Mouse (Mus musculus): Measurements from ENCODE around the gene Rcc1l. TPM values are rescaled to one million over a fixed set of nuclear protein-coding genes. Genes with fewer than 3 reads are reported as not detected.
A peak's percentile ranks its signal among the peaks of the same experiment; 100 is the strongest.

The Rcc1l gene
- polyA plus RNA-seq, 1 experiment: 16.9 TPM

DNA sequence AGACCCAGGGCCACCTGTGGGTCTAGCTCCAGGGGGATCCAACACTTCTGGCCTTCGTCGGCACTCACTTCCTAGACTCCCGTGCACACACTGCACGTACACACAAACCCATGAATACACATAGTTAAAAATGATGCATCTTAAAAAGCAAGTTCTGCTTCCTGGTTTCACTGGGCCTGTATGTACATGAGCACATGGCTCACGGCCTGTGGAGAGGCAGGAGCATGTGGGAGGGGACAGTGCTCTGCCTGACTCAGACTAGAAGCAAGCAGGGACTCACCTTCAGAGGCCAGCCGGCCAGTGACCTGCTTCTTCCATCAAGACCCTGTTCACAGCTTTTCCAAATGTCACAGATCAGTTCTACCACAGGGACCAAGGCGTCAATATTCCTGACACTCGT is 17.1 kb upstream of the Rcc1l start:
- Histone ChIP-seq H3K27me3 (ENCODE audit: control insufficient read depth, insufficient read depth, insufficient read length) (no peaks in the 10 kb centered on the region), H3K79me2 (ENCODE audit: control insufficient read depth, insufficient read depth) (no peaks in the 10 kb centered on the region), H3ac (ENCODE audit: control insufficient read depth, insufficient read length) (no peak overlapping the region), H3K36me3 (ENCODE audit: control insufficient read depth, insufficient read depth) (no peaks in the 10 kb centered on the region), H3K4me3 (no peak overlapping the region), H3K4me2 (ENCODE audit: low read depth) (no peak overlapping the region)
- no peak for TF ChIP-seq USF1 (IDR thresholded peaks at IDR 0.05; ENCODE audit: low read depth)
- no peak for TF ChIP-seq MYOD1 (IDR thresholded peaks at IDR 0.05; ENCODE audit: control insufficient read depth in 1 of 3, insufficient read length in 2 of 3, low read depth in 2 of 3)
- TF ChIP-seq POLR2A (IDR thresholded peaks at IDR 0.05; ENCODE audit: insufficient read length, low read depth): no peak
- no peak for TF ChIP-seq POLR2AphosphoS2 (IDR thresholded peaks at IDR 0.05; ENCODE audit: insufficient read length, low read depth)
- TF ChIP-seq SRF (IDR thresholded peaks at IDR 0.05; ENCODE audit: control insufficient read depth, insufficient read length, low read depth): no peak
- TF ChIP-seq MYOG (IDR thresholded peaks at IDR 0.05; ENCODE audit: control insufficient read depth in 1 of 3, insufficient read depth in 1 of 3, insufficient read length in 2 of 3, low read depth in 2 of 3): no peak
- TF ChIP-seq TCF3 (IDR thresholded peaks at IDR 0.05; ENCODE audit: insufficient read length, low read depth): no peak

DNA sequence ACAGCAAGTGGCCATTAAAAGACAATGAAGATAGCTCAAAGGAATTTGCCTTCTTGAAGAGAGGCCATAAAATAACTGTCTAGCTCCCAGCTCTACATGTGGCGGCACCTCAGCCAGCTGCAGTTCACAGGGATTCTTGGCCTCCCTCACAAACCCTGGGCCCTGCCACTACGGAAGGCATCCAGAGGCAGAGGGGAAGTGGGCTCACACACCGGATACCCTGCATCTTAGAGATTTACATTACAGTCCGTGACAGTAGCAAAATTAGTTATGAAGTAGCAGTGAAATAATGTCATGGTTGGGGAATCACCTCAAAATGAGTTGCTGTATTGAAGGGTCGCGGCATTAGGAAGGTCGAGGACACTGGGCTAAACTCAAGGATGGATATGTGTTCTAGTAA is 12.0 kb upstream of the Rcc1l start:
- Histone ChIP-seq H3K36me3 (ENCODE audit: control insufficient read depth, insufficient read depth) (no peaks in the 10 kb centered on the region), H3K4me2 (ENCODE audit: low read depth) (no peak overlapping the region), H3K4me3 (no peak overlapping the region), H3ac (ENCODE audit: control insufficient read depth, insufficient read length) (no peak overlapping the region), H3K27me3 (ENCODE audit: control insufficient read depth, insufficient read depth, insufficient read length) (no peaks in the 10 kb centered on the region), H3K79me2 (ENCODE audit: control insufficient read depth, insufficient read depth) (peaks cover under 1% of the 10 kb centered on the region)
- TF ChIP-seq MAX (IDR thresholded peaks at IDR 0.05; ENCODE audit: low read depth): no peak
- TF ChIP-seq MYOD1 (IDR thresholded peaks at IDR 0.05; ENCODE audit: control insufficient read depth in 1 of 3, insufficient read length in 2 of 3, low read depth in 2 of 3): peak in 1 of 3 experiments; percentile 4

DNA sequence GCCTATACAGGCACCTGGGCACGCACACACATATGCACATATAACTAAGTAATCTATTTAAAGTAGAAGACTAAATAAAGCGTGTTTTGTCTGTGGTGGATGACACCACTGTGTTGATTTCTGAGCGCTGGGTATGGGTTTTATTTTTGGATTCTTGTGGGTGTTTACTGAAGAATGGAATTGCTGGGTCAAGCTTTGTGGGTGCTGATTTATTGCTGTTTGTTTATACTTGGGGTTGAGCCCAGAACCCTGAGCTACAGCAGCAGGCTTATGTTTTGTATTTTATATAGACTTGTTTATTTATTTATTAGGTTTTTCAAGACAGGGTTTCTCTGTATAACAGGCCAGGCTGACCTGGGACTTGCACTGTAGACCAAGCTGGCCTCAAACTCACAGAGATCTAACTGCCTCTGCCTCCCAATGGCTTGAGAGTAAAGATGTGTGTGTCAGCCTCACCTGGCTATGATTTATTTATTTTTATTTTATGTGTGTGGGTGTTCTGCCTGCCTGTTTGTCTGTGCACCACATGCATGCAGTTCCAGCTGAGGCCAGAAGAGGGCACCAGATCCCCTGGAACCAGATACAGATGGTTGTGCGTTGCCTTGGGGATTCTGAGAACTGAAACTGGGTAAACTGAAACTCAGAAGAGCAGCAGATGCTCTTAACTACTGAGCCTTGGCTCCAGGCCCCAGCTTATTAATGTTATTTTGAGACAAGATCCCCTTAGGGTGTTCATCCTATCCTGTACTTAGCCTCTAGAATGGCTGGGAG is 10.6 kb upstream of the Rcc1l start:
- no peak for TF ChIP-seq CEBPB (IDR thresholded peaks at IDR 0.05; ENCODE audit: insufficient read depth, poor library complexity, severe bottlenecking)
- TF ChIP-seq MYOG (IDR thresholded peaks at IDR 0.05; ENCODE audit: control insufficient read depth in 1 of 3, insufficient read depth in 1 of 3, insufficient read length in 2 of 3, low read depth in 2 of 3): peak in 1 of 3 experiments; percentile 3
- TF ChIP-seq USF1 (IDR thresholded peaks at IDR 0.05; ENCODE audit: low read depth): no peak
- no peak for TF ChIP-seq MYOD1 (IDR thresholded peaks at IDR 0.05; ENCODE audit: control insufficient read depth in 1 of 3, insufficient read length in 2 of 3, low read depth in 2 of 3)
- TF ChIP-seq POLR2AphosphoS2 (IDR thresholded peaks at IDR 0.05; ENCODE audit: insufficient read length, low read depth): no peak
- no peak for TF ChIP-seq TCF12 (IDR thresholded peaks at IDR 0.05; ENCODE audit: insufficient read depth, poor library complexity, severe bottlenecking)
- no peak for TF ChIP-seq E2F4 (IDR thresholded peaks at IDR 0.05; ENCODE audit: insufficient read depth)
- no peak for TF ChIP-seq REST (IDR thresholded peaks at IDR 0.05; ENCODE audit: insufficient read depth, insufficient read length)
- H3K4me2 ChIP-seq (ENCODE audit: low read depth): peak overlapping the region; percentile 12
- no peak overlapping the region for H3ac ChIP-seq (ENCODE audit: control insufficient read depth, insufficient read length)
- no peaks in the 10 kb centered on the region for H3K36me3 ChIP-seq (ENCODE audit: control insufficient read depth, insufficient read depth)
- peaks cover 4% of the 10 kb centered on the region for H3K79me2 ChIP-seq (ENCODE audit: control insufficient read depth, insufficient read depth)
- no peak overlapping the region for H3K4me3 ChIP-seq
- no peaks in the 10 kb centered on the region for H3K27me3 ChIP-seq (ENCODE audit: control insufficient read depth, insufficient read depth, insufficient read length)

DNA sequence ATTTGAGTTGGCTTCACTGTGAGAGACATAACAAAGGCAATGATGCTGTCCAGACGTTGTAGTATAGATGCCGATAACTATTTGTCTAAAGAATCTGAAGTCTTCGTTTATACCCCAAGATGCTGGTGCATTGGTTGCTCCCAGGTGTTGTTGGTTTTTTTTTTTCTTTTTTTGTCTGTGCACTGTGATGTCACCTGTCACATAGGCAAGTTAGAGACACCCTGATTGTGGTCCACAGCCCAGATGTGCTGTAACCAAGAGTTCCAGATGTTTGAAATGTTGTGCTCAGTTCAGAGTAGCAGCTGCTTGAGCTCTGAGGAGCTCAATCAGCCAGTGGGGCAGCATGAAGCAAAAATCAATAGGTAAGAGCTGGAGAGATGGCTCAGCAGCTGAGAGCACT is 9.5 kb upstream of the Rcc1l start:
- no peak overlapping the region for H3K4me2 ChIP-seq (ENCODE audit: low read depth)
- H3ac ChIP-seq (ENCODE audit: control insufficient read depth, insufficient read length): no peak overlapping the region
- no peaks in the 10 kb centered on the region for H3K36me3 ChIP-seq (ENCODE audit: control insufficient read depth, insufficient read depth)
- peaks cover 4% of the 10 kb centered on the region for H3K79me2 ChIP-seq (ENCODE audit: control insufficient read depth, insufficient read depth)
- H3K4me3 ChIP-seq: no peak overlapping the region
- TF ChIP-seq POLR2A (IDR thresholded peaks at IDR 0.05; ENCODE audit: insufficient read length, low read depth) (no peak), MAX (IDR thresholded peaks at IDR 0.05; ENCODE audit: low read depth) (no peak), SRF (IDR thresholded peaks at IDR 0.05; ENCODE audit: control insufficient read depth, insufficient read length, low read depth) (no peak), MYOG (IDR thresholded peaks at IDR 0.05; ENCODE audit: control insufficient read depth in 1 of 3, insufficient read depth in 1 of 3, insufficient read length in 2 of 3, low read depth in 2 of 3) (no peak), TCF3 (IDR thresholded peaks at IDR 0.05; ENCODE audit: insufficient read length, low read depth) (no peak)
- H3K27me3 ChIP-seq (ENCODE audit: control insufficient read depth, insufficient read depth, insufficient read length): no peaks in the 10 kb centered on the region

DNA sequence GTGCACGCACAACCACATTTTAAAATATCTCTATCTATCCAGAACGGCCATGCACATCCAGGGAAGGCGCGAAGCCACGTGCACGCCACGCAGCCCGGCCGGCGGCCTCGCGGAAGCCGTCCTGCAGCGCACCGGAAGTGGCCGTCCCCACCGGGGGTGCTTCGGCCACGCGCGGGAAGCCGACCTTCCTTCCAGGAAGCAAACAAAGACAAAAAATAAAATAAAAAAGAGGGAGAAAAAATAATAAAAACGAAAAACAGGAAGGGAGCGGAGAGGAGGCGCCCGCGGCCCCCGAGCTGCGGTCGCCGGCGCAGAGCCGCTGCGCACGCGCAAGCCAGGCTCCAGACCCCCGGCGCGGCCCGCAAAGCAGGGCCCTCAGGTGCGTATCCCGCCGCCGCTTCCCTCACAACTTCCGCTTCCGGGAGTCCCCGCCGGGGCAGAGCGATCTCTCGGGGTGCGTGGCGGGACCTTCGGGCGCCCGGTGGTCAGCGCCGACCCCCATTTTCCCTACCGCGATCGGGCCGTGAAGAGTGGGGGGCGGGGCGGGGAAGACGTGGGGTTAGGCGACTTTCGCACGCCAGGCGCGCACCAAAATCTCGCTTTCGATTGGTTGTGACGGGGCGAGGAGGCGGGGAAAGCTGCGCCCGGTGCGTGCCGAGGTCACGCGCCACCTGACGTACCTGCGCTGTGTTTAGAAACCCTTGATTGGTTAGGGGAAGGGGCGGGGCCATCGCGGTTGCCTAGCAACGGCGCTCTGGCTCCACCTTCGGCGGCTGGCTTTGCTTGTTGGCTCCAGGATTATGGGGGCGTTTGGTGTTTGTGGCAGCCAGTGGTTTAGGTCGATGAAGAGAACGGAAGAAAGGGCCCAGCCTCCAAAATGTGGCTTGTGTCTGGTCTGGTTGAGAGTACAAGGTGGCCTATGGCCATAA is 7.6 kb upstream of the Rcc1l start, which contains the start of gene Gtf2ird2:
Gtf2ird2 (plus strand) TSS at position 140 of the 929 bp plus-strand sequence.
- TF ChIP-seq REST (IDR thresholded peaks at IDR 0.05; ENCODE audit: insufficient read depth, insufficient read length): no peak
- no peak for TF ChIP-seq MYOG (IDR thresholded peaks at IDR 0.05; ENCODE audit: control insufficient read depth in 1 of 3, insufficient read depth in 1 of 3, insufficient read length in 2 of 3, low read depth in 2 of 3)
- TF ChIP-seq TCF3 (IDR thresholded peaks at IDR 0.05; ENCODE audit: insufficient read length, low read depth): no peak
- peak; percentile 80 for TF ChIP-seq MAX (IDR thresholded peaks at IDR 0.05; ENCODE audit: low read depth)
- TF ChIP-seq CEBPB (IDR thresholded peaks at IDR 0.05; ENCODE audit: insufficient read depth, poor library complexity, severe bottlenecking): no peak
- peak; percentile 28 for TF ChIP-seq SRF (IDR thresholded peaks at IDR 0.05; ENCODE audit: control insufficient read depth, insufficient read length, low read depth)
- peak; percentile 84 for TF ChIP-seq POLR2A (IDR thresholded peaks at IDR 0.05; ENCODE audit: insufficient read length, low read depth)
- TF ChIP-seq E2F4 (IDR thresholded peaks at IDR 0.05; ENCODE audit: insufficient read depth): peak; percentile 28
- TF ChIP-seq MYOD1 (IDR thresholded peaks at IDR 0.05; ENCODE audit: control insufficient read depth in 1 of 3, insufficient read length in 2 of 3, low read depth in 2 of 3): peak in 1 of 3 experiments; percentile 29
- TF ChIP-seq TCF12 (IDR thresholded peaks at IDR 0.05; ENCODE audit: insufficient read depth, poor library complexity, severe bottlenecking): no peak
- peak; percentile 73 for TF ChIP-seq USF1 (IDR thresholded peaks at IDR 0.05; ENCODE audit: low read depth)
- peak; percentile 82 for TF ChIP-seq POLR2AphosphoS2 (IDR thresholded peaks at IDR 0.05; ENCODE audit: insufficient read length, low read depth)
- peak within 1 kb of the TSS; percentile 91 for H3K4me2 ChIP-seq (ENCODE audit: low read depth)
- H3K36me3 ChIP-seq (ENCODE audit: control insufficient read depth, insufficient read depth): no peaks in the 10 kb centered on the region
- peak within 1 kb of the TSS; percentile 97 for H3ac ChIP-seq (ENCODE audit: control insufficient read depth, insufficient read length)
- H3K79me2 ChIP-seq (ENCODE audit: control insufficient read depth, insufficient read depth): peaks cover 4% of the 10 kb centered on the region
- no peaks in the 10 kb centered on the region for H3K27me3 ChIP-seq (ENCODE audit: control insufficient read depth, insufficient read depth, insufficient read length)
- peak within 1 kb of the TSS; percentile 43 for H3K4me3 ChIP-seq
